Mouse (Mus musculus) mature B cell (primary cell): Measurements from ENCODE around the gene Polg.

Experiments used
- in situ Hi-C: fragments of 300-500 bp; cut with MboI; formaldehyde crosslinking; loops from 2 replicates; pipeline ENCODE4 v1.14.3; 2019

The Polg gene

DNA sequence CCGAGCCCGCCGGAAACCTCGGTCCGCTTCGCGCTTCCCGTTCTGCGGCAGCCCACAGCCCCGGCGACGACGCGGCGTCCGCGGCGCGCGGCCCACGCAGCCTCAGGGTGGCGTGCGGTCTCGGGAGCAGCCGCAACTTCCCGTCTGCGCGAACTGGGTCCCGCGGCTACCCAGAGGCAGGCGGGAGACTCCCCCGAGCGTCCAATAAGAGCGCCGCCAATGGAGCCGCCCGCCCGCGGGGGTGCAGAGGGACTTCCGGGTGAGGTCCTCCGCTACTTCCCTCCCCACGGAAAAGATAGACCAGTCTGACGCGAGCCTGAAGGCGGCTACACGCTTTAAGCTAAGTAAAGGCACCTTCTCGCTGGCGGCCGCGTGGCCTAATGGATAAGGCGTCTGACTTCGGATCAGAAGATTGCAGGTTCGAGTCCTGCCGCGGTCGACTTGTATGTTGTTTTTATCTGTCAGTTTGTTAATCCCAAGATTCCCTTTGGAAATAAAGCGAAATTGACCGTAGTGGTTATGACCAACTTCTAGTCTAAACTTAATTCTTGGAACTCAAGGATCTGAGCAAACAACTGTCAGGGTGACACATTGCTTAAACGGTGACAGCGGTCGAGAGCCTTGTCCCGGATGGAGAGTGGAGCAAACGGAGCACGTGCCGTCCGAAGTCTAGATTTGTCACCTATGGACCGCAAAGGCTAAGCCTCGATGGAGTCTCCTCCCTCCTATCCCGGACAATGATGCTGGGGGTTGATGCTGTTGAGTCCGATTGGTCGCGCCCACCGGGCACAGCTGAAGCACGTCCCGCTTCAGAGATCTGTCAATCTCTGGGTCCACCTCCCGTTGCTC, at the start of gene Polg:
TSS of gene Polg (minus strand) at position 310 of the 849 bp plus-strand sequence.
- in situ Hi-C loops = no loop called here

GRCm38 (mm10) chr7:79515861-79516260, 49.7 kb upstream of the Polg start:
- in situ Hi-C loops = no loop called here

DNA sequence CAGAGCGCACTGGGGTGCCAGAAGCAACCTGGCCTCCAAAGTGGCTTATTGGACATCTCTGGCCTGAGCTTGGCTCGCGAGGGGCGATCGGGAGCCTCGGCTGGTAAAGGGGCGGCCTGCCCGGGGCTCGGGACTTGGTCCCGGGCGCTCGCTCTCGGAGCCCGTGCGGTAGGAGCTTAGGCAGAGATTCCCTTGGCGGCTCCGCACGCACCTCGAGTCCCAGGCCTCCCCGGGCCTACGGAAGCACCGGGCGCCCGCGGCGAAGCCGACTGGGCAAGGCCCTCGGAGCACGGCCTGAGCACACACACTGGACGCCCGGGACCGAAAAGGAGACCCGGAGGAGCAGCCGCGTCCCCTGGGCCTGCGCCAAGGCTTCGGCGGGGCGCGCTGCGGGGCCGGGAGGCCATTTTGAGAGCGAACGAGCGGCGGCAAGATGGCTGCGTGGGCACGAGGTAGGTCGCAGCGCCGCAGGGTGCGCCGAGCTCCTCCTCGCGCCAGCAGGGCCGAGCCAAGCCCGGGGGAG, 49.1 kb upstream of the Polg start:
- in situ Hi-C loops = no loop called here

- in situ Hi-C loops = no loop called here
Measured at GRCm38 (mm10) chr7:79514361-79514881, 48.3 kb upstream of the Polg start.

- in situ Hi-C loops = no loop called here
Measured at GRCm38 (mm10) chr7:79513466-79513865, 47.3 kb upstream of the Polg start.

DNA sequence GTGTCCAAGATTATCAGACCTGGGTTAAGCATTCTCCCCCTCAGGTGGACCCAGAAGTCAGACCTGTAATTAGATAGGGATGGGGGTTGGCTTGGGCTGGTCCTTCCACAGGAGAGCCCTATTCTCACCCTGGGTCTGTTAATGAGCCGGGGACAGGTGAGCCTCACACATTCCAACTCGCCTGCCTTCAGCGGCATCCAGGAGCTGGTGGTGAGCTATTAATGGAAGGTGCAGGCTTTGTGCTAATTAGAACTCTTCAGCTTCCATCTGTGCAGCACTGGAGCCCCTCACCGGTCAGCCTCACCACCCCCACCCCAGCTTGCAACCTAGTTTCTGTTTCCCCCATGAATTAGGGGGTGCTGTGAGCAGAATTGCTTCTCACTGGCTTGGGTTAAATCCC, 46.3 kb upstream of the Polg start:
- in situ Hi-C loops = no loop called here

DNA sequence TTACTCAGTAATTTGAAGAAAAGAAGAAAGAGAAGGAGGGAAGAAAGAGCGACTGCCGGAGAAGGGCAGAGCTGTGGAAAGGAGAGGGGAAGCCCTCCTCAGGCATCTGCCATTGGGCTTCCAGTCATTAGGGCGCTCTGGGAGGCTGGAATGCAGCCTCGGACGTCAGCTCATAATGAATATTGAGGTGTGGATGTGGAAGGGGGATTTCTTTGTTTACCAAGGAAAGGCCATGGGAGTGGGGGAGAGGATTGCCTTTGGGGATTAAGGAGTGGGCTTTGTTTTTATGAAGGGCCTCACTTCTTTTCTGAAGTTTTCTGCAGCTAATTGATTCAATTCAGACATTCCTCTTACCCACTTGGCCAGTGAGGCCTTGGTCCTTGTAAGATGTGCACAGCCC, 45.5 kb upstream of the Polg start:
- in situ Hi-C loops = no loop called here

DNA sequence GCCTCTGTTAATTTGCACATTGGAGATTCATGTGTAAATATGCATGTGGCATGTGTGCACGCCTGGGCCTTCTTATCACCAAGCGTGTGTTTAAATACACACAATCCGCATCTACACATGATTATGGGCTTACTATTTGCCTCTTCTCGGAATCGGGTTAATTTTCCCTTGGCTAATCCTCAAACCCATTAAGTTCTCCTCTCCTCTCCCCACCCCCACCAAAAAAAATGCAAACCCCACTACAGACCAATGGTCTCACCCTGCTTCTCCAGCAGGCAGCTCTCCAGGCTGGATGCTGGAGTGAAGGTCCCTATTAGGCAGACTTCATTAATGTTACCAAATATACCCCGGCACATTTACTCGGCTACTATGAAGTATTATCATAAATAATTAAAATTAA, 45.0 kb upstream of the Polg start:
- in situ Hi-C loops = no loop called here

DNA sequence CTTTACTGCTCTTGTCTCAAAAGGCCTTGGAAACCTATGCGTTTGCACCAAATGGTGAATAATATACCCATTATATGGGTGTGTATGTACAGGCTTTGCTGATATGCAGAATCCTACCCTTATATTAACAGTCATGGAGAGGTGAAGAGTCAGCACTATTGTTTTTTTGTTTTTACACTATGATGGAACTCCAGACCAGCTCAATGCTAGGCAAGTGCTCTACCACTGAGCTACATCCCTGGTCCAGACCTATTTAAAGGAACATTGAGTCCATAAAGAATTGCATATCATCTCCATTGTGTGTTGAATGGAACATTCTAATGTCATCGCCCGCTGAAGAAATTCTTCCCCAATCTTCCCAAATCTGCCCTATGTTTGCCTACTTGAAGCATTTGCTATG, 44.5 kb upstream of the Polg start:
- in situ Hi-C loops = no loop called here

- in situ Hi-C loops = no loop called here
Measured at GRCm38 (mm10) chr7:79509710-79510109, 43.5 kb upstream of the Polg start.

- in situ Hi-C loops = no loop called here
Measured at GRCm38 (mm10) chr7:79509235-79509607, 43.1 kb upstream of the Polg start.

DNA sequence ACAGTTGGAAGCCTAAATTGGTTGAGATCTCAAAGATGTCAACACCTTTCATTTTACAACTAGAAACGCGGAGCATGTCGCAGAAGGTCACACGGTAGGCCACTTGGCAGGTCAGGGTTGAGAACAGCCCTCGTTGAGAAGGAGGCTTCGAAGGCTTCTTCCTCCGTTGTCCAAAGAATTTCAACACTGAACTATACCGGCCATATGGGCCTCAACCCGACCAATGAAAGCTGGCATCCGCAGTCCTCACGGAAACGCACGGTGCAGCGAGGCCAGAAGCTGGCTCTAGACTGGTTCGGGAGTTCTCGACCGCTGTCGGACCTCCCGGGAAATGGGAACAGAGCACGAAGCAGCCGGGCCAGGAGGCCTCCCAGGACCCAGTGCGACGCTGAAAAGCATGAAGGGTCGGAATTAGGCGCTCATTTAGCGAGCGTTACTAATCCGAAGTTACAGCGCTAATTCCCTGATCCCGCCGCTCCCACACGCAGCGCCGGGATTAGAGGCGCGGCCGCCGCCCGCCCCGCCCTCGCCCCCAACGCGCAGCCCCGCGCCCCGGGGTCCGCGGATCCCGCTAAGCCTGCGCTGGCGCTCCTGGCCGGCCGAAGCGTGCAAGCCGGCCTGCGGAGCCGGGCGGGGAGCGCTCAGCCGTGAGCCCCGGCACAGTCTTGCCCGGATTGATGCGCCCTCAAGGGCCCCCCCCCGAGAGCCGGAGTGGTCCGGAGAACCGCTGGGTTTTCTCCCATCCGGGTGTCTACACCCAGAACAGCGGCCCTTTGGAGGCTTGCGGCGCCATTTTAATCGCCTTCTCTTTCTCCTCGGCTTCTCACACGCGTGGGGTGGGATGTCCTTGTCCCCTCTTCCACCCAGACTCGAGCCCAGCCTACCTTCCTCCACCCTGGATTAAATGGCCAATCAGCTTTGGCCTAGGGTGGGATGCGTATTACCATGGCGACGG, 42.4 kb upstream of the Polg start:
- in situ Hi-C loops = no loop called here

DNA sequence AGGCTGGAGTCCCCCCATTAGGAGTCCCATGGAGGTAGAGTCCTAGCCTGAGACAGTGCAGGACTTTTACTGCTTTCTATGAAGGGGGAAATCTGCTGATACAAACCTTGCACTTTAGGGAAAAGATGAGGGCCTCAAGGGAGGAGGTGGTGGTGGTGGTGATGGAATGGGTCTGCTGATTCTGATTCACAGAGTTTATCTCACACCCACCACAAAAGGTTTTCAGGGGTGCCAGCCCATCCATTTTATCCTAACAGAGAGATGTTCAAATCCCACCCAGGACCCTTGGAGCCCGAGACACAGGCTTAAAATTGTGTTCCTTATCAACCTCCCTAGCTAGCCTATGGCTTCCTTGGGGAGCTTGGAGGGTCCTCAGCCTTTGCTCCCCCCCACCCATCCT, 41.6 kb upstream of the Polg start:
- in situ Hi-C loops = no loop called here

DNA sequence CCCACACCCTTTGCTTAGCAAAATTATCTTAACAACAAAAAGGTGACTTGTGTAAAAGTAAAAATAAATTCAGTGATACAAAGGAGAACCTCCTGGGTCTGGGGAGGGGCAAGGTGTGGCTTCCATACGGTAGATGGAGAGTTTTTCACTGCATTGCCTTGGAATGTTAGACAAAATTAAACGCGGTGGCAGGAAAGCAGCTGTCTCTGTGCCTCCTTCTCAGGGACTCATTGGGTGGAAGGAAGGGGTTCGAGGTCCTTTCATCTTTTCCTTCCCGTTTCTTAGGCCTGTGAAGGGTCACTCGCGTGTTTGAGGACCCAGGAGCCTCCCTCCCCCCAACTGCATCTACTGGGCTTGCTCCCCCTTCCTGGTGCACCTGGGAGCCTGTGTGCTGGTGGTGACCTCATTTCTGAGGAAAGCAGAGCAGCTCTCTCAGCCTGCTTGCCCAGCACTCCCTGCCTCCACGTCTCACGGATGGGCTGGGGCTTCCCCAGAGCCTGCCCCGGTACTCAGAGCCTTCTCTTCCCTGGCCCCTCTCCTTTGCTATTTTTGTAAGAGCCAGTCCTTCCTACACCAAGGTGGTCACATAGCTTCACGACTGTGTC, 41.0 kb upstream of the Polg start:
- in situ Hi-C loops = no loop called here

DNA sequence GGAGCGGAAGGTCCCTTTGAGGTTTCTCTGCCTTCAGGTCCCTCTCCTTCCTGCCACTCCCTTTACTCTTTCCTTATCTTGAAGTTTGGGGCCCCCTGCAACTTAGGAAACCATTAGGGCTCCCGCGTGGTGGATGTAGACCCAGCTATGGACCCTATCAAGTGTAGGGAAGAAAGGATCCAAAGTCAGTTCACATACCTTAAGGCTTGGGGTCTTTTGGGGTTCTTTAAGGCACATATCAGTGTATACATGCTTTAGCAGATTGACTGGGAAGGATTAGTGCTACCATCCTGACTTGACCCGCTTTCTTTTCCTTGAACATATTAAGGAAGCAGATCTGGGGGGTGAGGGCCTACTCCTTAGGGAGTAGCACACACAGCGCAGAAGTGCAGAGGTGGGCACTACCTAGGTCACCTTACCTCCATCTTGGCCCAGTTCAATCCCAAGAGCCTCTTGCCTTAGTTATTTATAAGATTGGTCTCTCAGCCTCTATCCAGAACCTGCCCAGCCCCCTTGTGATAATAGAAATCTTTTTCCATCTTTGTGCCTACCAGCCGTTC, 40.4 kb upstream of the Polg start:
- in situ Hi-C loops = no loop called here

DNA sequence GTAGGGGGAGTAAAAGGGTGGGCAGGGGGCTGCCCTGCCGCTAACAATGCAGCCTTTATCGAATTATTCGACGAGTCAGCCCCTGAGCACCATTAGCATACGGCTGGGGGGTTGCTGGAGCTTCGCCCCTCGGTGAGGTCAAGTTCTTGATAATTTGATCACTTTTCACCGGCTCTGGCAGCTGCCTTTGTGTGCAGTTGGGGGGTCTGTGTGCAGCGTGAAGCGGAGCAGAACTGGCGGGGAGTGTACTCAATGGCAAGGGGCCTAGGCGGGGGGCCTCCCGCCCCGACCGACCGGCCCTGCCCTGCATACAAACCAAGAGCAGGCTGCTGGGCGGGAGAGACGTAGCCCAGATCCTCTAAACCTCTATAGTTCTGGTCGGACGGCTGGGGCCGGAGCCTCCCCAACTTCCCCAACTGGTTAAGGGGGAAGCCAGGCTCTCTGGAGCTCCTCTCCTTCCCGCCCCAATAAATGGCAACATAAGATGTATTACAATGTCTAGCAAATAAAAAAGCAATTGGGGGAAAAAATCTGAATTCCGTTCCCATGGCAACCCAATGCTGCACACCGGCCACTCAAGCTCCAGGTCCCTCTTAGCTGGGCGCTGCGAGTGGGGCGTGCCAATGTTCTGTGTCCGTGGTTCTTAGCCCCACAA, 39.8 kb upstream of the Polg start:
- in situ Hi-C loops = no loop called here

- in situ Hi-C loops = no loop called here
Measured at GRCm38 (mm10) chr7:79505376-79505775, 39.2 kb upstream of the Polg start.

- in situ Hi-C loops = no loop called here
Measured at GRCm38 (mm10) chr7:79504723-79505122, 38.6 kb upstream of the Polg start.

DNA sequence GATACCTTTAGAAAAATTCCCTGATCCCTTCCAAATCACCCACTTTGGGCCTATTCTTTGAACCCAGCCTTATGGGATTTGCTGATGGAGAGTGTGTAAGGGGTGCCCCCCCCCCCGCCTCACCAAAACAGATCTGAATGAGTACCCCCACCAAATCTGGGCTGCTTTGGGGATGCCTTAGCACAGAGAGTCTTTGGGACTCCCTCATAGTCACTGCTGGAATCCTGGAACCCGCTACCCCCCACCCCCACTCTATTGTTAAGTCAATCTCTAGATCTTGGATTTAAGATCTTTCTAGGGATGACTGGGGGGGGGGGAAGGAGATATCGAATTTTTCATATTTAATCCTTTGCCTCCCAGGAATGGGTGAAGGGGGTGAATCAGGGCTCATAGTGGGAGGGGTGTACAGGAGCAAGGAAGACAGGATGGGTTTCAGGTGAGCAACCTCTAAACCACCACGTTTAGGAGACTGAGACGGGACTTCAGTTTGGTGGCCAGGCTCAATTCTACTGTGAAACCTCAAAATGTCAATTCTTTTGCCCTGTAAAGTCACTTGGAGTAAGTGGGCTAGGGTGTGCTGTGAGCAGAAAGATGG, 37.6 kb upstream of the Polg start:
- in situ Hi-C loops = no loop called here

GRCm38 (mm10) chr7:79503103-79503455, 36.9 kb upstream of the Polg start:
- in situ Hi-C loops = no loop called here
